Mouse (Mus musculus): ENCODE measurements around the gene Ccdc146. TPM values are rescaled to one million over a fixed set of nuclear protein-coding genes. Genes with fewer than 3 reads are reported as not detected.

Ccdc146 gene
- polyA plus RNA-seq, 1 experiment: 0.26 TPM

GRCm38 (mm10) chr5:21263202-21264055 is 161.0 kb downstream of the Ccdc146 start:
- no peak for DNase-seq (ENCODE audit: low read depth)

- DNase-seq (ENCODE audit: low read depth): no peak
Observed at GRCm38 (mm10) chr5:21261202-21261844, 163.2 kb downstream of the Ccdc146 start.

GRCm38 (mm10) chr5:21260746-21261145 is 163.7 kb downstream of the Ccdc146 start:
- DNase-seq (ENCODE audit: low read depth): no peak

GRCm38 (mm10) chr5:21257806-21258205 is 166.7 kb downstream of the Ccdc146 start:
- no peak for DNase-seq (ENCODE audit: low read depth)

- no peak for DNase-seq (ENCODE audit: low read depth)
Observed at GRCm38 (mm10) chr5:21257126-21257525, 167.4 kb downstream of the Ccdc146 start.

GRCm38 (mm10) chr5:21255551-21256132 is 168.8 kb downstream of the Ccdc146 start:
- DNase-seq (ENCODE audit: low read depth): no peak

GRCm38 (mm10) chr5:21254731-21255525 is 169.5 kb downstream of the Ccdc146 start:
- DNase-seq (ENCODE audit: low read depth): no peak

GRCm38 (mm10) chr5:21248834-21249233 is 175.6 kb downstream of the Ccdc146 start:
- no peak for DNase-seq (ENCODE audit: low read depth)

- no peak for DNase-seq (ENCODE audit: low read depth)
Observed at GRCm38 (mm10) chr5:21247916-21248315, 176.6 kb downstream of the Ccdc146 start.

- no peak for DNase-seq (ENCODE audit: low read depth)
Observed at GRCm38 (mm10) chr5:21246794-21247193, 177.7 kb downstream of the Ccdc146 start.

GRCm38 (mm10) chr5:21245241-21245640 is 179.2 kb downstream of the Ccdc146 start:
- DNase-seq (ENCODE audit: low read depth): no peak

- no peak for DNase-seq (ENCODE audit: low read depth)
Observed at GRCm38 (mm10) chr5:21244575-21244974, 179.9 kb downstream of the Ccdc146 start.

Other genes with a start within 250 kb of the Ccdc146 start
- gene Gsap, start 238.4 kb downstream of the Ccdc146 start, polyA plus RNA-seq (2012; rRNA removed): 1.9 and 2.7 TPM in 2 replicates
- gene Fgl2, start 52.0 kb downstream of the Ccdc146 start, polyA plus RNA-seq (2012; rRNA removed): 11.5 and 20.2 TPM in 2 replicates
- gene Fam185a, start 281 bp upstream of the Ccdc146 start, polyA plus RNA-seq (2012; rRNA removed): 0.99 and 2.2 TPM in 2 replicates
- gene Lrrc17, start 118.9 kb upstream of the Ccdc146 start, polyA plus RNA-seq (2012; rRNA removed): 6.2 and 7.0 TPM in 2 replicates
- gene Fbxl13, start 221.0 kb upstream of the Ccdc146 start, polyA plus RNA-seq (2012; rRNA removed): 0.59 and 0.69 TPM in 2 replicates
- 31.1 and 32.2 TPM in 2 replicates for gene Armc10, start 221.1 kb upstream of the Ccdc146 start, polyA plus RNA-seq (2012; rRNA removed)

Data from gonadal fat pad, adult 2 months (tissue).